Mouse (Mus musculus) C2C12 (cell line): ENCODE data around the gene Mreg.

Experiments used
- CEBPB ChIP-seq: IDR thresholded peaks from one replicate; pipeline ENCODE4 v1.6.1; 2011; ENCODE audit warnings: low read depth, mild to moderate bottlenecking, control low read depth, moderate library complexity
- CTCF ChIP-seq: IDR thresholded peaks from one replicate; pipeline ENCODE4 v1.5.1; 2011; ENCODE audit not compliant: control insufficient read depth, insufficient read depth, insufficient read length
- MAX ChIP-seq: IDR thresholded peaks from one replicate; pipeline ENCODE4 v1.6.1; 2011; ENCODE audit warnings: mild to moderate bottlenecking, control low read depth
- MYOD1 ChIP-seq: IDR thresholded peaks from one replicate; pipeline ENCODE4 v1.6.1; 2011; ENCODE audit warnings: low read depth; ENCODE audit not compliant: control insufficient read depth, insufficient read length
- MYOG ChIP-seq: IDR thresholded peaks from one replicate; pipeline ENCODE4 v1.6.1; 2011; ENCODE audit not compliant: control insufficient read depth, insufficient read length; ENCODE audit errors: extremely low read depth
- USF1 ChIP-seq: IDR thresholded peaks from one replicate; pipeline ENCODE4 v1.6.1; 2011; ENCODE audit warnings: low read depth, mild to moderate bottlenecking, control low read depth, moderate library complexity

- no peak for TF ChIP-seq CTCF
- TF ChIP-seq MAX: no peak
- TF ChIP-seq CEBPB: no peak
- no peak for TF ChIP-seq MYOD1
- TF ChIP-seq MYOG: no peak
- no peak for TF ChIP-seq USF1
Measured at GRCm38 (mm10) chr1:72160321-72160720, 51.8 kb downstream of the Mreg start.
